Mouse (Mus musculus) CH12.LX (cell line): Measurements from ENCODE around the gene Rgs16. TPM values are rescaled to one million over a fixed set of nuclear protein-coding genes. Genes with fewer than 3 reads are reported as not detected.

Experiments used
- DNase-seq: peaks from one replicate; pipeline ENCODE4 v3.0.0-alpha.2; 2013; ENCODE audit errors: extremely low read depth
- H3K27ac ChIP-seq: 2 replicates; pipeline ENCODE4 v1.5.1; 2012; ENCODE audit warnings: low read depth, mild to moderate bottlenecking, control low read depth, moderate library complexity; ENCODE audit not compliant: insufficient read depth
- H3K27me3 ChIP-seq: replicated peaks from 2 replicates; pipeline ENCODE3; 2012; ENCODE audit warnings: inconsistent platforms
- H3K36me3 ChIP-seq, 2 experiments: replicated peaks in 1 of 2; 2 replicates each; pipeline versions ENCODE3 to v1.6.1; 2012; ENCODE audit warnings: inconsistent platforms in 1 of 2, low read length in 1 of 2, mild to moderate bottlenecking in 1 of 2, mixed read lengths in 1 of 2, moderate library complexity in 1 of 2; ENCODE audit not compliant: control insufficient read depth in 1 of 2, insufficient read depth in 1 of 2
- H3K4me1 ChIP-seq, 2 experiments: 2 replicates each; pipeline ENCODE4 v1.6.1; 2012; ENCODE audit warnings: inconsistent platforms in 1 of 2, moderate library complexity in 1 of 2; ENCODE audit not compliant: insufficient read depth in 2 of 2, control insufficient read depth in 1 of 2
- H3K4me2 ChIP-seq: 2 replicates; pipeline ENCODE4 v1.6.1; 2012; ENCODE audit warnings: low read depth, mild to moderate bottlenecking, control low read depth; ENCODE audit not compliant: poor library complexity, insufficient read depth, severe bottlenecking
- H3K4me3 ChIP-seq, 3 experiments: fragments of 150-350 bp in 1 of 3; sonication (generic) in 1 of 3; replicated peaks in 1 of 3; 2 replicates each; pipeline versions ENCODE3 to v1.5.1; 2011 to 2012; ENCODE audit warnings: low read depth in 2 of 3, low read length in 2 of 3, mild to moderate bottlenecking in 2 of 3, moderate library complexity in 2 of 3, control low read depth in 1 of 3, improper control_type of control experiment in 1 of 3, inconsistent platforms in 1 of 3, mixed read lengths in 1 of 3; ENCODE audit not compliant: poor library complexity in 1 of 3
- H3K79me2 ChIP-seq: replicated peaks from 2 replicates; pipeline ENCODE4 v1.6.1; 2012; ENCODE audit warnings: mild to moderate bottlenecking, moderate library complexity; ENCODE audit not compliant: control insufficient read depth, poor library complexity, insufficient read depth, severe bottlenecking; ENCODE audit errors: extremely low read depth
- H3K9ac ChIP-seq: 2 replicates; pipeline ENCODE4 v1.6.1; 2012; ENCODE audit warnings: low read depth, mild to moderate bottlenecking, control low read depth, moderate library complexity; ENCODE audit not compliant: insufficient read depth
- H3K9me3 ChIP-seq: replicated peaks from 2 replicates; pipeline ENCODE3; 2012; ENCODE audit warnings: low read length, inconsistent platforms, mixed read lengths
- CTCF ChIP-seq, 2 experiments: IDR thresholded peaks in 1 of 2; conservative IDR thresholded peaks in 1 of 2; 2 replicates each; pipeline ENCODE4 v1.5.1; 2011 to 2012; ENCODE audit warnings: low read depth in 2 of 2, low read length in 2 of 2, improper control_type of control experiment in 1 of 2, inconsistent platforms in 1 of 2, mild to moderate bottlenecking in 1 of 2, moderate library complexity in 1 of 2
- E2F4 ChIP-seq: IDR thresholded peaks from 2 replicates; pipeline ENCODE4 v1.6.1; 2011; ENCODE audit warnings: low read depth, low read length, improper control_type of control experiment; ENCODE audit not compliant: insufficient replicate concordance
- ELF1 ChIP-seq: IDR thresholded peaks from 2 replicates; pipeline ENCODE4 v1.6.1; 2014; ENCODE audit warnings: low read depth, mild to moderate bottlenecking, inconsistent platforms, low read length, improper control_type of control experiment
- GABPA ChIP-seq: IDR thresholded peaks from 2 replicates; pipeline ENCODE4 v1.6.1; 2012; ENCODE audit warnings: low read depth, low read length, improper control_type of control experiment, inconsistent platforms; ENCODE audit not compliant: insufficient replicate concordance
- HCFC1 ChIP-seq: IDR thresholded peaks from 2 replicates; pipeline ENCODE4 v1.6.1; 2012; ENCODE audit warnings: low read depth, mild to moderate bottlenecking, inconsistent platforms, low read length, improper control_type of control experiment
- JUN ChIP-seq: IDR thresholded peaks from 2 replicates; pipeline ENCODE4 v1.6.1; 2011; ENCODE audit warnings: low read depth, mild to moderate bottlenecking, low read length, improper control_type of control experiment, moderate library complexity; ENCODE audit not compliant: insufficient read depth
- KAT2A ChIP-seq: IDR thresholded peaks from 2 replicates; pipeline ENCODE4 v1.6.1; 2012; ENCODE audit warnings: low read length, improper control_type of control experiment, inconsistent platforms; ENCODE audit not compliant: insufficient replicate concordance
- MAFK ChIP-seq: IDR thresholded peaks from 2 replicates; pipeline ENCODE4 v1.6.1; 2011; ENCODE audit warnings: low read length, improper control_type of control experiment; ENCODE audit not compliant: insufficient replicate concordance
- MAX ChIP-seq: IDR thresholded peaks from 2 replicates; pipeline ENCODE4 v1.6.1; 2011; ENCODE audit warnings: low read length, improper control_type of control experiment
- MAZ ChIP-seq: IDR thresholded peaks from 2 replicates; pipeline ENCODE4 v1.6.1; 2012; ENCODE audit warnings: low read depth, mild to moderate bottlenecking, inconsistent platforms, low read length, improper control_type of control experiment, moderate library complexity
- MEF2A ChIP-seq: IDR thresholded peaks from 2 replicates; pipeline ENCODE4 v1.6.1; 2014; ENCODE audit warnings: low read depth, mild to moderate bottlenecking, inconsistent platforms, low read length, improper control_type of control experiment, borderline replicate concordance
- MXI1 ChIP-seq: IDR thresholded peaks from 2 replicates; pipeline ENCODE4 v1.6.1; 2011; ENCODE audit warnings: mild to moderate bottlenecking, low read depth, low read length, improper control_type of control experiment
- MYC ChIP-seq: IDR thresholded peaks from 2 replicates; pipeline ENCODE4 v1.6.1; 2011; ENCODE audit warnings: low read depth, mild to moderate bottlenecking, improper control_type of control experiment, low read length
- NELFE ChIP-seq: IDR thresholded peaks from 2 replicates; pipeline ENCODE4 v1.6.1; 2011; ENCODE audit warnings: low read depth, low read length, improper control_type of control experiment
- NRF1 ChIP-seq: IDR thresholded peaks from 2 replicates; pipeline ENCODE4 v1.6.1; 2014; ENCODE audit warnings: low read depth, mild to moderate bottlenecking, inconsistent platforms, low read length, improper control_type of control experiment, moderate library complexity
- PAX5 ChIP-seq: IDR thresholded peaks from 2 replicates; pipeline ENCODE4 v1.6.1; 2012; ENCODE audit warnings: low read length, inconsistent platforms, mixed read lengths
- POLR2A ChIP-seq: IDR thresholded peaks from 2 replicates; pipeline ENCODE4 v1.6.1; 2011; ENCODE audit warnings: low read depth, mild to moderate bottlenecking, improper control_type of control experiment, low read length
- POLR2AphosphoS2 ChIP-seq: IDR thresholded peaks from 2 replicates; pipeline ENCODE4 v1.6.1; 2011; ENCODE audit warnings: low read depth, low read length, improper control_type of control experiment
- RCOR1 ChIP-seq: conservative IDR thresholded peaks from 2 replicates; pipeline ENCODE4 v1.6.1; 2012; ENCODE audit warnings: low read depth, mild to moderate bottlenecking, inconsistent platforms, low read length, improper control_type of control experiment
- SIN3A ChIP-seq: IDR thresholded peaks from 2 replicates; pipeline ENCODE4 v1.6.1; 2012; ENCODE audit warnings: low read length, improper control_type of control experiment, inconsistent platforms
- SMC3 ChIP-seq: IDR thresholded peaks from 2 replicates; pipeline ENCODE4 v1.6.1; 2011; ENCODE audit warnings: low read depth, low read length, improper control_type of control experiment
- TBP ChIP-seq: conservative IDR thresholded peaks from 2 replicates; pipeline ENCODE4 v1.6.1; 2011; ENCODE audit warnings: low read depth, low read length, improper control_type of control experiment
- TCF12 ChIP-seq: IDR thresholded peaks from 2 replicates; pipeline ENCODE4 v1.6.1; 2014; ENCODE audit warnings: low read depth, mild to moderate bottlenecking, inconsistent platforms, low read length, improper control_type of control experiment
- UBTF ChIP-seq: IDR thresholded peaks from 2 replicates; pipeline ENCODE4 v1.6.1; 2012; ENCODE audit warnings: low read depth, mild to moderate bottlenecking, inconsistent platforms, low read length, improper control_type of control experiment, moderate library complexity
- USF1 ChIP-seq: IDR thresholded peaks from 2 replicates; pipeline ENCODE4 v1.6.1; 2014; ENCODE audit warnings: low read depth, mild to moderate bottlenecking, inconsistent platforms, low read length, improper control_type of control experiment
- dilution Hi-C: fragments of 300-500 bp; cut with MboI; formaldehyde crosslinking; loops from 2 replicates; pipeline ENCODE4 v1.14.3; 2020; ENCODE audit warnings: low sequenced_read_pairs; ENCODE audit not compliant: extremely low pct_unique_long_range_greater_than_20kb, extremely low pct_ligation_motif_present
- in situ Hi-C: fragments of 300-500 bp; cut with MboI; formaldehyde crosslinking; loops from 3 replicates; pipeline ENCODE4 v1.14.3; 2019; ENCODE audit warnings: low sequenced_read_pairs, low pct_ligation_motif_present, low pct_unique_long_range_greater_than_20kb, mixed read lengths
- polyA plus RNA-seq: library from polyadenylated mRNA; unstranded; fragments of >175 nt; gene quantifications from 2 replicates; pipeline ENCODE4 v1.2.1, GENCODE M21; 2012; ENCODE audit warnings: low read depth; ENCODE audit not compliant: insufficient read length
- total RNA-seq, 2 experiments: library from RNA; depleted of rRNA; stranded (reverse); fragments of 300-350 nt in 1 of 2; fragments of >200 nt in 1 of 2; gene quantifications; 2 replicates each; pipeline ENCODE4 v1.2.3; 2012 to 2014

Gene Rgs16
- total and polyA plus RNA-seq, 3 experiments, result 0.15 to 0.26 (median 0.21) TPM

- Histone ChIP-seq H3K4me3 (no peak overlapping the region), H3K9ac (no peak overlapping the region), H3K4me2 (no peak overlapping the region), H3K4me1 (peaks cover 2 to 11% of the 10 kb centered on the region in 2 experiments; a peak in 3 of 4 replicates), H3K27ac (no peak overlapping the region), H3K36me3 (no peaks in the 10 kb centered on the region), H3K27me3 (no peaks in the 10 kb centered on the region), H3K79me2 (no peaks in the 10 kb centered on the region), H3K9me3 (no peaks in the 10 kb centered on the region)
- no peak for DNase-seq
- TF ChIP-seq TCF12 (no peak), NRF1 (no peak), POLR2A (no peak), PAX5 (no peak), E2F4 (no peak), MAFK (no peak), POLR2AphosphoS2 (no peak), SMC3 (no peak), CTCF (conservative IDR thresholded peaks at IDR 0.05 in 1 of 2, IDR thresholded peaks at IDR 0.05 in 1 of 2; ENCODE audit: low read depth in 2 of 2, low read length in 2 of 2) (no peak), ELF1 (no peak), JUN (no peak), KAT2A (no peak), MYC (no peak), MEF2A (no peak), MAZ (no peak), USF1 (no peak), MAX (no peak), GABPA (no peak)
- dilution Hi-C loops (no loop called here), in situ Hi-C loops (no loop called here)
Observed at GRCm38 (mm10) chr1:153717990-153718389, 22.2 kb upstream of the Rgs16 start.

DNA sequence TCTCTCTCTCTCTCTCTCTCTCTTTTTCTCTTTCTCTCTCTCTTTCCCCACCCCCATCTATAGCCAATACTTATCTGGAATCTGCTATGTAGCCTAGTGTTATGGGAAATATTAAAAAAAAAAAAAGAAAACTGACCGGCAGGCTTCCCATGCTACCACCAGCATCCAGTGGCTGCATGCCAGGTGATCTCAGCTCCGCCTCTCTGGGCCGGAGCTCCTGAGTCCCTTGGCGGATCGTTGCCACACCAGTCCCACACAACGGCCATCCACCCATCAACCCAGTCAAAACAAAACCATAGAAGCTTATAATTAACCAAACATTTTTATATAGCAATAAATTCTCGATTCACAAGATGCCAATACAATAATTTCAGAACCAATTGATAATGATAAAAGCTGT, 19.2 kb upstream of the Rgs16 start:
- no peak overlapping the region for H3K4me2 ChIP-seq
- H3K27me3 ChIP-seq, result no peaks in the 10 kb centered on the region
- H3K36me3 ChIP-seq, result no peaks in the 10 kb centered on the region
- dilution Hi-C loops, result no loop called here
- peaks cover 6 to 21% of the 10 kb centered on the region in 2 experiments for H3K4me1 ChIP-seq
- no peaks in the 10 kb centered on the region for H3K79me2 ChIP-seq
- no peaks in the 10 kb centered on the region for H3K9me3 ChIP-seq
- H3K4me3 ChIP-seq, result no peak overlapping the region
- H3K9ac ChIP-seq, result no peak overlapping the region
- TF ChIP-seq RCOR1, result no peak
- no peak for TF ChIP-seq ELF1
- no peak for TF ChIP-seq TCF12
- no peak for TF ChIP-seq CTCF (conservative IDR thresholded peaks at IDR 0.05 in 1 of 2, IDR thresholded peaks at IDR 0.05 in 1 of 2; ENCODE audit: low read depth in 2 of 2, low read length in 2 of 2)
- no peak for TF ChIP-seq MEF2A
- no peak for TF ChIP-seq NELFE
- no peak for TF ChIP-seq TBP
- TF ChIP-seq MYC, result no peak
- no peak for TF ChIP-seq UBTF
- no peak for TF ChIP-seq NRF1
- no peak for TF ChIP-seq SIN3A
- no peak for TF ChIP-seq E2F4
- no peak for TF ChIP-seq SMC3
- no peak for TF ChIP-seq MAZ
- no peak for TF ChIP-seq POLR2AphosphoS2
- no peak for TF ChIP-seq MXI1
- no peak for TF ChIP-seq HCFC1
- TF ChIP-seq, all 38 proteins: peak for 0
- in situ Hi-C loops, result no loop called here
- no peak for DNase-seq
- H3K27ac ChIP-seq, result no peak overlapping the region
